Mouse (Mus musculus): ENCODE results near the gene Mybl2.
A peak's percentile ranks its signal among the peaks of the same experiment; 100 is the strongest.
"Not testable (repeated sequence)": the region's sequence is repeated elsewhere in the genome, so short reads cannot be mapped to it uniquely, and the experiment has no call there.

Mybl2 gene

DNA sequence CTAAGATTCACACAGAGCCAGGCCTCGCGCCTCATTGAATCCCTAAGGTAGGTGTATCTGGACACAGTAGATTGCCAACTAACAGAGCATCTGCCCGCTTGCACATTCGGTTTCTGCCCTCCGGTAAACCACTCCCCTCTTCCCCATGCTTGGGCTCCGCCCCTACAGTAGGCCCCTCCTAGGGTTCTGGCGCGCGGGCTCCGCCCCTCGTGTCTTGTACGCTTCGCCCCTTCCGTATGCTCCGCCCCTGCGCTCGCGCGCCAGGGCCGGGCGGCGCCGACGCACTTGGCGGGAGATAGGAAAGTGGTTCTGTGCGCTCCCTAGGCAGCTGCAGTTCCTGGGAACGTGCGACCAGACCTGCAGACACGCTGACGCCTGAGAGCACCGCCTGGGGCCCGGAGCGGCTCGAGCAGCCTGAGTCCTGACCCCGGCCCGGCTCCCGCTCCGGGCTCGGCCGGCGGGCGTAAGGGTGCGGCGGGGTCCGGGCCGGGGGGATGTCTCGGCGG is at the start of gene Mybl2:
Gene Mybl2 (plus strand): TSS at position 353 of the 506 bp plus-strand sequence.
- DNase-seq (ENCODE audit: low spot score) = peak; percentile 47

DNA sequence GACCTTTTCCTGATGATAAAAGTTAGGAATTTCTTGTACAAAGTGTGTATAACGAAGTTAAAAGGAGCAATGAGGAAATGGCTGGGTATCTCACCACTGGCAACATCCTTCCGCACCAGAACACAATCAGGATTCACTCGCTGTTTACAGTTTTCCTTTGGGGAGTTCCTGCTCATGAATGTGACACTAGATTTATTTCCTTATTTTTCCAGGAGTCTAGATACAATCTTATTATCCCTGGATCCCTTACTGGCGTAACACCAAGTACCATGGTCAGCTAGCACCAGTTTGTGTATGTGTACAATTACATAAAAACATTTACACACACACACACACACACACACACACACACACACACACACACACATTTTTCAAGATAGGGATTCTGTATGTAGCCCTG is 47.2 kb upstream of the Mybl2 start:
- DNase-seq (ENCODE audit: low spot score) = no peak

DNA sequence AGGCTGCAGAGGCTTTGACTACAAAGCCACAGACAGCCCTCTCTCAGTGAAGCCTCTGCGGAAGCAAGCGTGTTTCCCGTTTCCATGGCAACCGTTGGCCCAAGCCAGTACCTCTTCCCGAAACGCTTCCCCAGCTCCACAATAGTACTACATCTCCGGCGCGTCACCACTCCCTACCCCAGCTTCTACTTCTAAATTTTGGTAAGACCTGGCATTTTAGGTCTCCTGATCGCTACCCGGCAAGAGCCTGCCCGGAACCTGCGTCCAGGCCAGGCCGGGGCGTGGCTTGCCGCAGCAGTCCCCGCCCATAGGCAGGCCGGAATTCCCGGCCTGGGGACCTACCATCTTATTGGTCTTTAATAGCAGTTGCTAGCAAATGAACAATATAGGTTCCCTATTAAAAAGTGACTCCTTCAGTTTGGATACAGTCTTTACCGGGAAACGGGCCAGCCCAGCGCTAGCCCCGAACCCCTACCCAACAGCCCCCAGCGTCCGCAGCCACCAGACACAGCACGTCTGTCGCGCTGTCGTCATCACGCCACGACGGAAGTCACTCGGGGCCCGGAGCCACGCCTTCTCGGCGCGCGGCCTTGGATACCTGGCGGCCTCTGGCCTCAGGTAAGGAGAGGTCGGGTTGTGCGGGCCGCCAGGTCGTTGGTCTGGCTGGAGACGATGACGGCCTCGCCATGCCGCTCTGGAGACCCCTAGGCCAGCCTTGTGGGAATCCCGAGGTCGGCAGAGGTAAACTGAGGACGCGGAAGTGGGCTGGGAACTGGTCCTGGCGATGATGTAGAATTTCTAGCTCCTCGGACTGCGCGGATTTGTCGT is 37.4 kb upstream of the Mybl2 start, which contains the start of gene Ift52:
Gene Ift52 (plus strand): TSS at position 439 of the 828 bp plus-strand sequence.
- DNase-seq (ENCODE audit: low spot score) = peak; percentile 77

- no peak for DNase-seq (ENCODE audit: low spot score)
Observed at GRCm38 (mm10) chr2:163031289-163031688, 23.2 kb upstream of the Mybl2 start.

DNA sequence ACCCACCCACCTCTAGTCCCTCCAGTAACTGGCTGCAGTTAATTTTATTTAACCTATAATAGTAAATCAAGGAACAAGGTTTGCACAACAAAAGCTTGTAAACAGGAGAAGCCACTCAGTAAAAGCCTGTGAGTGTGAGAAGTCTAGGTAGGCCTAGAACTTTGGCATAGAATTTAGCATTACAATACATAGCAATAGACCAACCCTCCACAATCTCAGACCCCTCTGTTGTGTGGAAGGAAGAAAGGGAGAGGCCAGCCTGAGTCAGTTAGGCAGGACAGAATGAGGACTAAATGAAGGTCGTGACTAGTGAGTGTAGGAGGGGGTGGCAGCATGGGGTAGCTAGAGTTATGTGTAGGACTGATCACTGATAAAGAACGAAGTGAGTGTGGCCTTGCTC is 22.7 kb upstream of the Mybl2 start:
- no peak for DNase-seq (ENCODE audit: low spot score)

GRCm38 (mm10) chr2:163032622-163033021 is 21.9 kb upstream of the Mybl2 start:
- no peak for DNase-seq (ENCODE audit: low spot score)

DNA sequence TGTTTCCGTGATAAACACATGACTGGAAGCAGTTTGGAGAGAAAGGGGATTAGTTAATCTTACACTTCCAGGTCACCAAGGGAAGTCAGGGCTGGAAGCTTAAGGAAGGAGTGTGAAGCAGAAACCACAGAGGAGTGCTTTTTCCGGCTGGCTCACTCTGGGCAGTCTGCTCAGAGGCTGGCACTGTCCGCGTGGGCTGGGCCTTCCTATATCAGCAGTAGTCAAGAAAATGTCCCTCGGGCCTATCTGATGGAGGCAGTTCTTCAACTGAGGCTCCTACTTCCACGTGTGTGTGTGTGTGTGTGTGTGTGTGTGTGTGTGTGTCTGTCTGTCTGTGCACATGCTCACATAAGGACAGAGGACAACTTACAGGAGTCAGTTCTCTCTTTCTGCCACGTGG is 14.5 kb upstream of the Mybl2 start:
- no peak for DNase-seq (ENCODE audit: low spot score)

DNA sequence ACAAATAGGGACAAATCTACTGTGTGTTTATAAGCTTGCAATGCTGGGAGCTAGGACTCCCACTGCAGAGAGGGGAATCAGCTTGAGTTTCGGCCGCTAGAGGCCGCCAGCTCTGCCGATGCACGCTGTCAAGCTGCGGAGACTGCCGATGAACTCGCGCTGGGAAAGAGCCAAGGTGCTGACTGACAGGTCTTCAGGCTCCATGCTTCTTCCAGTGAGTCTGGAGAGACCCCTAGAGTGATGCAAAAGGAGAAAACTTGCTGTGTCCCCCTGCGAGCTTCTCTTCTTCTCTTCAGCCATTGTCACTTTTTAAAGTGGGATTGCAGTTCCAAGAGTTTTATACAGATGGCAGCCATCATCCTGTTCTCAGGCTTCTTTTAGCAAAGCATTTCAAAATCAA is 6.4 kb upstream of the Mybl2 start:
- DNase-seq (ENCODE audit: low spot score) = peak; percentile 33

GRCm38 (mm10) chr2:163049116-163049515 is 5.4 kb upstream of the Mybl2 start:
- DNase-seq (ENCODE audit: low spot score) = no peak

- no peak for DNase-seq (ENCODE audit: low spot score)
Observed at GRCm38 (mm10) chr2:163051691-163052090, 2.8 kb upstream of the Mybl2 start.

GRCm38 (mm10) chr2:163052101-163052500 is 2.4 kb upstream of the Mybl2 start:
- DNase-seq (ENCODE audit: low spot score) = no peak

DNA sequence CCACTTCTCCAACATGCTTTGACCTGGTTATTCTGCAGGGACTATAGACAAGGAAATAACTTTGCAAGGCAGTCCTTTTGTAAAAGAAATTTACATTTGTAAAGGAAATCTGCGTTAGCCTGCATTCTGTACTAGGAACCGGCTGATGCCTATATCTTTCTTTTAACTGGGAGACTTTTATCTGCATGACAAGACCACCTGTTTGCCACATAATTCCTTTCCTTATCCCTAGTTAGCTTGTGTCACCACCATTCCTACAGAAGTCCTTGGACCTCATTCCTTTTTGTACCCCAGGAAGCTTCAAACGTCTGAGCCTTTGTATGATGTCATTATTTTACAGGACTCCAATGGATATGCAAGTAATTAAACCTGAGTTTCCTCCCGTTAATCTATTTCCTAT is 1.7 kb upstream of the Mybl2 start:
- DNase-seq (ENCODE audit: low spot score) = no peak

- no peak for DNase-seq (ENCODE audit: low spot score)
Observed at GRCm38 (mm10) chr2:163054891-163055494, 506 bp downstream of the Mybl2 start.

GRCm38 (mm10) chr2:163055715-163056114 is 1.2 kb downstream of the Mybl2 start:
- DNase-seq (ENCODE audit: low spot score) = no peak

DNA sequence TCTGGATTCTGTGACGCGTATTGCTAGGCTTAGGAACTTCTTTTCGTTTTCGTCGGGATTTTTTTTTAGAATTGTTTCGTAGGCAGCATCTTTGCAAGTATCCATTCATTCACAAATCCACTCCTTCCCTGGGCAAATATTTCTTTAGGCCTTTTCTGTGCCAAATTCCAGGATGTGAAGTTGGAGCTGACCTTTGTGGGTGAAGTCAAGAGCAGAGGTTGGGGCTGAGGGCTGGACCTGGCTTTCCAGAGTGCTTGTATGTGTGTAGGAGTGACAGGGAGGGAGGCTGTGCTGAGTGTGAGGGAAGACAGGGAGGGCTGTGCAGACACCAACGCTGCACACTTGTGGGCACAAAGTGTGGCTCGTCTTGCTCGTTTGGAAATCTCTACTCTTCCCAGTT is 2.1 kb downstream of the Mybl2 start:
- no peak for DNase-seq (ENCODE audit: low spot score)

DNA sequence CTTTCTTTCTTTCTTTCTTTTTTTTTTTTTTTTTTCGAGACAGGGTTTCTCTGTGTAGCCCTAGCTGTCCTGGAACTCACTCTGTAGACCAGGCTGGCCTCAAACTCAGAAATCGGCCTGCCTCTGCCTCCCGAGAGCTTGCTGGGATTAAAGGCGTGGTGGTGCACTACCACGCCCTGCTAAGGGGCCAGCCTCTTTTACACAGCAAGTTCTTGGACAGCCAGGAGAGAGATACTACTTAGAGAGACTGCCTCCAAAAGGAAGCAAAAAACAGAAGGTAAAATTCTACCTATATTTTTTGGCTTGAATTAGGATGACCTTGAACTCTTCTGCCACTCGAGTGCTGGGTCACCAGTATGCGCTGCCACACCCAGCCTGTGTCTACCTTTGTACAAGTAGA is 4.5 kb downstream of the Mybl2 start:
- DNase-seq (ENCODE audit: low spot score) = not testable (repeated sequence)

DNA sequence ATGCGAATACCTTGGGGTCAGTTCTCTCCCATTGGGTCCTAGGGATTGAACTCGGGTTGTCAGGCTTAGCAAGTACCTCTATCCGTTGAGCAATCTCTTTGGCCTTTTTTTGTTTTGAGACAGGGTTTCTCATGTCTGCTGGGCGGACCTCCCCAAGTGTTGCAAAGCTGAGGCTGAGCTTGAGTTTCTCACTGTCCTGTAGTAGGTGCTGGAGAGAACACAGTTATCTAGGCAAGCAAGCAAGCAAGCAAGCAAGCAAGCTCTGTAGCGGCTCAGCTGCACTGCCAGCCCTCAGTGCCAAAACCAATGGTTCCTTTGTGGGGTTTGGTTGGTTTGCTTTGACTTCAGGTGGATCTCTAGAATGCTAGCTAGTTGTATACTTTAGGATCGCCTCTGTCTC is 6.1 kb downstream of the Mybl2 start:
- no peak for DNase-seq (ENCODE audit: low spot score)

DNA sequence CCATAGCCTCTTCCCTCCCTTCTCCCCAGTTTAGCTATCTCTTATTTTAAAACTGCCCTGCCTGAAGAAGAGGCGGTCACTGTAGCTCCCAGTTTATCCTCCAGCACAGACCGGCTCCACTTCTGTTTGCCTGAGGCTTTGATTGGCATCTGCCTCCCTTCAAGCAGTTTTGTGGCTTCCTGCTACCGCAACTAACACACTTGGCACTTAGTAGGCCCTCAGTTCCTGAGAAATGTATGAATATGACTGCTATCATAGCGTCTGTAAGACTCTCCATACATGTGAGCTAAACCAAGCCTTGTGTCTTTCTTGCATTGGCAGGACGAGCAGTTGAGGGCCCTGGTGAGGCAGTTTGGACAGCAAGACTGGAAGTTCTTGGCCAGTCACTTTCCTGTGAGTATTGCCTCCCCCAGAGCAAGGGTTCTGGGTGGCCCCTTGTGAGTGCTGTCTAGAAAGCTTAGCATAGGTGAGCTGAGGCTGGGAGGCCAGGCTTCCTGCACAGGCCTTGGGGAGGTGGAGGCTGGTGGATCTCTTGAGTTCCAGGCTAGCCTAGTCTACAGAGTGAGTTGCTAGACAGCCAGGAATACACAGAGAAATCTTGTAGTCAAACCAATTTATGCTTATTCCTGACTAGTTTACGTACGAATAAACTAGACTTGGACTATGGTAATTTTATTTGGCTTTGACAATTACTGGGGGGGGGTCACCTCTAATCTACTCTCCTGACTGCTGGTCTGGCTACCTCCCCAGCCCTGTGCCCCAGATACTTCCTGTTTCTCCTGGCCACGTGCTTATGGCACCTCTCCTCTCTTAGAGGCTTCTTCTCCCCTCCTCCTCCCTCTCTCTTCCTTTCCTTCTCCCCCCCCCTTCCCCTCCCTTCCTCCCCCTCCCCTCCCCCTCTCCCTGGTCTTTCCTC is 7.0 kb downstream of the Mybl2 start:
- DNase-seq (ENCODE audit: low spot score) = no peak

- no peak for DNase-seq (ENCODE audit: low spot score)
Observed at GRCm38 (mm10) chr2:163062119-163062508, 7.6 kb downstream of the Mybl2 start.

- DNase-seq (ENCODE audit: low spot score) = no peak
Observed at GRCm38 (mm10) chr2:163066326-163066725, 11.8 kb downstream of the Mybl2 start.

- no peak for DNase-seq (ENCODE audit: low spot score)
Observed at GRCm38 (mm10) chr2:163067233-163067632, 12.7 kb downstream of the Mybl2 start.

- no peak for DNase-seq (ENCODE audit: low spot score)
Observed at GRCm38 (mm10) chr2:163070213-163070612, 15.7 kb downstream of the Mybl2 start.

All from layer of hippocampus, adult 9-10 months (tissue).